Mouse (Mus musculus): ENCODE results near the gene Pelo.

DNA sequence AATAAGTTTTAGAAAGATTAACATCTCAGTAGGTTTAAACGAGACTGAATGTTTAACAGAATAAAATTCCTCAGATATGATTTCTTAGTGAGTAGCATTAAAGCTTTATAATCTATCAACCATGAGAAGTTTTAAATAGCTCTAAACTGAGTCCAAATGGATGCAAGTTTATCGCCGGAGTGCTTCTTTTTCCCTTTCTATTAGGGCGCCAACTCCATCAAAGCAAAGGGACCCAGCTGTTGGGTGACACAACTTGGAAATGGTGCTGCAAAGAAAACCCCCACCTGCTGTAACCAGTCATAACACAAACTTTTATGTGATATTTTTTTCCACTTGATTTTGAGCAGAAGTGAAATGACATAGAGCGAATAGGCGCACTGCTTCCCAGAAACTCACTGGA is 17.6 kb downstream of the Pelo start:
- no peak for TF ChIP-seq CTCF (IDR thresholded peaks at IDR 0.05; ENCODE audit: low read depth)
- no peak for TF ChIP-seq EP300 (IDR thresholded peaks at IDR 0.05; ENCODE audit: low read depth)

All from liver, postnatal 0 days (tissue).